Mouse (Mus musculus): ENCODE measurements around the gene Gm21762. TPM values are rescaled to one million over a fixed set of nuclear protein-coding genes. Genes with fewer than 3 reads are reported as not detected.
A peak's percentile ranks its signal among the peaks of the same experiment; 100 is the strongest.
"Not testable (repeated sequence)": the region's sequence is repeated elsewhere in the genome, so short reads cannot be mapped to it uniquely, and the experiment has no call there.

Gm21762 gene
- not detected in 2 replicates for polyA plus RNA-seq (2015; fragmentation: Nextera tagmentation; extraction: Ambion mirVana)

DNA sequence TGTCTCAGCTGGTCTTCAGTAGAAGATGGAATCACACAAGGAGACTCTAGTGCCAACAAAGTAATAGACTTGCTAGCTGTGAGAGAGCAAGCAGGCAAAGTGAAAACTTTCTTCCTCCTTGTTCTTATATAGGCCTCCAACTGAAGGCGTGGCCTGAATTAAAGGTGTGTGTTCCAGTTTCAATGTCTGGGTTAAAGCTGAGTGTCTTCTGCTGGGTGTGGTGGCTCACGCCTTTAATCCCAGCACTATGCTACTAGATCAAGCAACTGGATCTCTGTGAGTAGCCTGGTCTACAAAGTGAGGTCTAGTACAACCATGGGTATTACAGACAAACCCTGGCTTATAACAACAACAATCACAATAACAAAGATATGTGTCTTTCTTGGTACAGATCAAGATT is at the start of gene Gm21762:
Gm21762 (minus strand) TSS at position 101 of the 400 bp plus-strand sequence.
- H3K4me2 ChIP-seq (ENCODE audit: low read depth, low read length); H3K9ac ChIP-seq (ENCODE audit: low read depth, low read length); ATAC-seq; H3K4me1 ChIP-seq (ENCODE audit: control insufficient read depth, insufficient read depth, low read length); H3K4me3 ChIP-seq (ENCODE audit: low read length); H3K27me3 ChIP-seq (replicated peaks; ENCODE audit: control insufficient read depth, insufficient read depth, low read length); H3K9me3 ChIP-seq (ENCODE audit: control insufficient read depth, low read length); H3K36me3 ChIP-seq (ENCODE audit: control insufficient read depth, insufficient read depth, low read length); H3K27ac ChIP-seq (ENCODE audit: low read length): not testable (repeated sequence)
- no CpG with 5 or more reads among the region's 2 CpGs for WGBS

DNA sequence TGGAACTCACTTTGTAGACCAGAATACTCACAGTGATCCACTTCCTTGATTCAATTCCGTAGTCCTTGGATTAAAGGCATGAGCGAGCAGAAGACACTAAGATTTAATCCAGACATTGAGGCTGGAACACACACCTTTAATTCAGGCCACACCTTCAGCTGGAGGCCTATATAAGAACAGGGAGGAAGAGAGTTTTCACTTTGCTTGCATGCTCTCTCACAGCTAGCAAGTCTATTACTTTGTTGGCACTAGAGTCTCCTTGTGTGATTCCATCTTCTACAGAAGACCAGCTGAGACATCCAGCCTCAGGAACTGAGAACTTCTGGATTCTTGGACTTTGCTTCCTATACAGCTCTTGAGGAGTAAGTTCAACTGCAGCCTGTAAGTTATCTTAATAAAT is 47.1 kb upstream of the Gm21762 start, which contains the start of gene AF067061:
AF067061 (plus strand) TSS at position 245 of the 400 bp plus-strand sequence.
- not testable (repeated sequence) for H3K36me3 ChIP-seq (ENCODE audit: control insufficient read depth, insufficient read depth, low read length); H3K27ac ChIP-seq (ENCODE audit: low read length); H3K4me1 ChIP-seq (ENCODE audit: control insufficient read depth, insufficient read depth, low read length); H3K4me2 ChIP-seq (ENCODE audit: low read depth, low read length); H3K9me3 ChIP-seq (ENCODE audit: control insufficient read depth, low read length); H3K4me3 ChIP-seq (ENCODE audit: low read length); ATAC-seq; H3K9ac ChIP-seq (ENCODE audit: low read depth, low read length); H3K27me3 ChIP-seq (replicated peaks; ENCODE audit: control insufficient read depth, insufficient read depth, low read length)
- 79% methylated on average over 2 of the region's 2 CpGs for WGBS

DNA sequence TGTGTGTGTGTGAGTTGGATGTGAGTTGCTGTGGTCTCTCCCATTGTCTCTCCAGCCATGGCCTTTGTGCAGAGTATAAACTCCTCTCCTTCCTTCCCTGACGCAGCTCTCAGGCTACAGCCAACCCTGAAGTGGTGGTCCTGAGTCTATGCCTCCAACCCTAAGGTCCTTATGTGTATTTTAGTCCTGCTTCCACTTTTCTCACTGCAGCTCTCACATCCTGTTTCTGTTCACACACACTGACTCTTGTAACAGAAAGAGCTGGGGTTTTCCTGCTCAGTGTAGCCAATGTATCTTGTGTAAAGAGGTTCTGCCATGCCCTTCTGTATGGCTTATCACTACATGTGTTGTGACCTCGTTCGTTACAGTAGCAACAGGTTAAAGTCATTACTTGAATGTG is 44.0 kb upstream of the Gm21762 start:
- WGBS, result 67% methylated on average over 3 of the region's 3 CpGs
- H3K27me3 ChIP-seq (replicated peaks; ENCODE audit: control insufficient read depth, insufficient read depth, low read length); H3K36me3 ChIP-seq (ENCODE audit: control insufficient read depth, insufficient read depth, low read length); H3K9ac ChIP-seq (ENCODE audit: low read depth, low read length); H3K4me2 ChIP-seq (ENCODE audit: low read depth, low read length); H3K9me3 ChIP-seq (ENCODE audit: control insufficient read depth, low read length); H3K4me3 ChIP-seq (ENCODE audit: low read length); H3K27ac ChIP-seq (ENCODE audit: low read length); ATAC-seq; H3K4me1 ChIP-seq (ENCODE audit: control insufficient read depth, insufficient read depth, low read length): not testable (repeated sequence)

DNA sequence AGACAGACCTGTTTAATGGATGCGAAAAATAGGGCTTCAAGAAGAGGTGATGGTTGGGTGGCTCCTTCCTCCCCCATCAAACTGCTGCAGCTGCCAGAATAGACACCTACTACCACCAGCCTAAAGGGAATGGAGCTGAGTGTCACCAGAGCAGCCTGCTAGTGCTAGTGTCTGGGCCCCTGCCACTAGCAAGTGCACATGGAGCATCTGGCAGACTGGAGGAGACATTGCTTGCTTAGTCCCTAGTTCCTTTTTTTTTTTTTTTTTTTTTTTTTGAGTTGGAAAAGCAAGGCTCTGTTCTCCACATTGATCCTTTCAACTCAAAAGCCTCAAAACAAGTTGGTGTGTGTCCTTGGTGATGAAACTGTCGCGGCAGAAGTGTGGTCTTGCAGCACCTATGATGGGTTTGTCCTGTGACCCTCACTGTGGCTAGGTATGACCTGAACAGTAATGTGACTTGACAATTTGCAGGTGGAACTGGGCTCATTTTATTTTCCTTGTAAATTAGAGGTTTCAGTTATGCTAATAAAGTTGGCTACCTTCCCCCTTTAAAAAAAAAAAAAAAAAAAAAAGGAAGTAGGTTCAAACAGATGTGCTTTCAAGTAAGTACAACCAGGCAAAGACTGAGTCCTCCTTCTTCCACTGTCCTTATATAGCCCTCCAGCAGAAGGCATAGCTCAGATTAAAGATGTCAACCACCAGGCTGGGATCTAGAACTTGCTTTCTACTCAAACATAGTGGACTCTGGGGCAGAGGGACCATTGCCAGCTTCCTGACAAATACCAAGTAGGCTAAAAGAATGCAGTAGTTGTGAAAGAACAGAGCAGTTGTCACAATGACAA is 43.3 kb upstream of the Gm21762 start:
- H3K4me3 ChIP-seq (ENCODE audit: low read length); H3K27me3 ChIP-seq (replicated peaks; ENCODE audit: control insufficient read depth, insufficient read depth, low read length); H3K27ac ChIP-seq (ENCODE audit: low read length); H3K4me2 ChIP-seq (ENCODE audit: low read depth, low read length); H3K4me1 ChIP-seq (ENCODE audit: control insufficient read depth, insufficient read depth, low read length); H3K9me3 ChIP-seq (ENCODE audit: control insufficient read depth, low read length); ATAC-seq; H3K9ac ChIP-seq (ENCODE audit: low read depth, low read length); H3K36me3 ChIP-seq (ENCODE audit: control insufficient read depth, insufficient read depth, low read length): not testable (repeated sequence)
- WGBS, result 75% methylated on average over 3 of the region's 3 CpGs

DNA sequence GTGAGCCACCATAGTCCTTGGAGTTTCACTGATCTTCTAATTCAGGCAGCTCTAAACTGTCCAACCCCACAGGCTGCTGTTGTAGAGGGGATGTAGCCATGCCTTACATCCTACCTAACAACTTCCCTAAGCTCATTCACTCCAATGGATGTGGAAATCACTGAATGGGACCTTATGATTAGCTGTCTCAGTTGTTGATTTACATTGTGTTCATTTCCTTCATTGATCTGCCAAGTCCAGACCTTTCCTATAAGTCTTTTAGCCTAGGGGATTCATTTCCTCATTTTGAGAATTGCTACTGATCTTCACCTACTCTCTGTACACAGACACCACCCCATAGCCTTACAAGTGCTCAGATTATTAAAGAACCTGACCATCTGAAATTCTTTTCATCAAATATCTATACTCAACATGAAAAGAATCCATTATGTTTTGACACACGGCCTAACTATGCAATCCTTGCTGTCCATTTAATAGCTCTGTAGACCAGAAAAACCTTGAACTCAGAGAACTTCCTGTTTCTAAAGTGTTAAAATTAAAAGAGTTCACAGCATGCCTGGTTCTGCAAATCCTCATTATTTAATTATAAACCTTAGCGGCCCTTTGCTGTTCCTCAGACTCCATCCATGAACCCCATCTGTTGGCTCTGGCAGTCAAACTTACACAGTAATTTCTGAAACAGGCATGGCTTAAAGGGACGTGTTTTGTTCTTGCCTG is 35.6 kb upstream of the Gm21762 start:
- not testable (repeated sequence) for H3K36me3 ChIP-seq (ENCODE audit: control insufficient read depth, insufficient read depth, low read length); H3K27me3 ChIP-seq (replicated peaks; ENCODE audit: control insufficient read depth, insufficient read depth, low read length); H3K4me3 ChIP-seq (ENCODE audit: low read length); H3K9ac ChIP-seq (ENCODE audit: low read depth, low read length); H3K4me1 ChIP-seq (ENCODE audit: control insufficient read depth, insufficient read depth, low read length); H3K4me2 ChIP-seq (ENCODE audit: low read depth, low read length); ATAC-seq; H3K9me3 ChIP-seq (ENCODE audit: control insufficient read depth, low read length); H3K27ac ChIP-seq (ENCODE audit: low read length)
- WGBS, result 98% methylated on average over 2 of the region's 3 CpGs

DNA sequence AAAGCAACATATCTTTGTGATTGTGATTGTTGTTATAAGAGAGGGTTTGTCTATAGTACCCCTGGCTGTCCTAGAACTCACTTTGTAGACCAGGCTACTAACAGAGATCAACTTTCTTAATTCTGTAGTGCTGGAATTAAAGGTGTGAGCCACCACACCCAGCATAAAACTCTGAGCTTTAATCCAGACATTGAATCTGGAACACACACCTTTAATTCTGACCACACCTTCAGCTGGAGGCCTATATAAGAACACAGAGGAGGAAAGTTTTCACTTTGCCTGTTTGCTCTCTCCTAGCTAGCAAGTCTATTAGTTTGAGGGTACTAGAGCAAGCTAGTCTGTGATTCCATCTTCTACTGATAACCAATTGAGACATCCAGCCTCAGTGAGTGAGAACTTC is 23.1 kb upstream of the Gm21762 start, which contains the start of gene Gm21731:
Gm21731 (plus strand) TSS at position 301 of the 400 bp plus-strand sequence.
- H3K36me3 ChIP-seq (ENCODE audit: control insufficient read depth, insufficient read depth, low read length); H3K4me1 ChIP-seq (ENCODE audit: control insufficient read depth, insufficient read depth, low read length); H3K27ac ChIP-seq (ENCODE audit: low read length); ATAC-seq; H3K4me3 ChIP-seq (ENCODE audit: low read length); H3K9me3 ChIP-seq (ENCODE audit: control insufficient read depth, low read length); H3K4me2 ChIP-seq (ENCODE audit: low read depth, low read length); H3K9ac ChIP-seq (ENCODE audit: low read depth, low read length); H3K27me3 ChIP-seq (replicated peaks; ENCODE audit: control insufficient read depth, insufficient read depth, low read length): not testable (repeated sequence)

DNA sequence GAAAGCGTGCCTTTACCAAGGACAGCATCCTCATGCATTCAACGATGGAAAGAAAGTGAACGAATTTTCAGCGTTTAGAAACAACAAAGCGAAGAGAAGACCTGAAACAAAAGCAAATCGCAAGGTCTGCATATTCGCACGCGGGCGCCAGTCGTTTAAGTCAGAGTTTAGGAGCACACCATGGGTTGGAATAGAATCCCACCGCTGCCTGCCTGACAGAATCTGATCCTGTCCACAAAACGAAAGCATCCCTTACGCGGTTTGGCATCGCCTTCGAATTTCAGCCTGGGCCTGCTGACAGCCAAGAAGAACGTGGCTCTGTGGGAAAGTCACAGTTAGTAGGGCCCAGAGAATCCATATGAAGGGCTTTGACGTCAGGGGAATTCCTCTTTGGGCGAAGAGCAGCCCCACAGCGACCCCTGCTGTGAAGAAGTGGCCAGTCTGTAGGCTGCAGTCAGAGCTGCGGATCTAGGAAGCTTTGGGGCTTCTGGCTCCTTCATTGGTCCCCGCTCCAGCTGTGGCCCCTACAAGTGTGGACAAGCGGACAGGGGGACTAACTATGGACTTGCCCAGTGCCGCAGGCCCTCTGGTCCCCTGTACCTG is 16.8 kb upstream of the Gm21762 start:
- H3K9me3 ChIP-seq (ENCODE audit: control insufficient read depth, low read length); H3K4me2 ChIP-seq (ENCODE audit: low read depth, low read length); H3K9ac ChIP-seq (ENCODE audit: low read depth, low read length); H3K4me1 ChIP-seq (ENCODE audit: control insufficient read depth, insufficient read depth, low read length); H3K4me3 ChIP-seq (ENCODE audit: low read length); ATAC-seq; H3K27me3 ChIP-seq (replicated peaks; ENCODE audit: control insufficient read depth, insufficient read depth, low read length); H3K36me3 ChIP-seq (ENCODE audit: control insufficient read depth, insufficient read depth, low read length); H3K27ac ChIP-seq (ENCODE audit: low read length): not testable (repeated sequence)
- WGBS, result 74% methylated on average over 13 of the region's 25 CpGs

DNA sequence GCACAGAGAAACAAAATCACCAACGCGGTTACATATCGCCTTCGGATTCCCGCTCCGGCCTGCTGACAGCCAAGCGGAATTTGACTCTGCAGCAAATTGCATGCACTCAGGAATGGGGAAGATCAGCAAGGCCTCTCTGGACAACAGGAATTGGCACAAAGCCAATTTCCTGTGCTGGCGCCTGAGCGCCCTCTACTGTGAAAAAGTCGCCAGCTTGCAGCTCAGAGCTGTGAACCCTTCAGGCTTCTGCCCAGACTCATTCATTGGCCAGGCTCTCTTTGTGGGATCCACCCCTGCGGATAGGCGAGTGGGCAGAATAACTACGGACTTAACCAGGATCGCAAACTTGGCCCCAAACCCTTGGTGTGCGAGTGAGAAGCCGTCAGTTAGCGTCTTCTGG is 16.1 kb upstream of the Gm21762 start:
- not testable (repeated sequence) for H3K4me1 ChIP-seq (ENCODE audit: control insufficient read depth, insufficient read depth, low read length); H3K36me3 ChIP-seq (ENCODE audit: control insufficient read depth, insufficient read depth, low read length); H3K9ac ChIP-seq (ENCODE audit: low read depth, low read length); H3K9me3 ChIP-seq (ENCODE audit: control insufficient read depth, low read length); H3K27me3 ChIP-seq (replicated peaks; ENCODE audit: control insufficient read depth, insufficient read depth, low read length); H3K27ac ChIP-seq (ENCODE audit: low read length); H3K4me2 ChIP-seq (ENCODE audit: low read depth, low read length); H3K4me3 ChIP-seq (ENCODE audit: low read length)
- 96% methylated on average over 16 of the region's 17 CpGs for WGBS
- peak; percentile 71 for ATAC-seq

DNA sequence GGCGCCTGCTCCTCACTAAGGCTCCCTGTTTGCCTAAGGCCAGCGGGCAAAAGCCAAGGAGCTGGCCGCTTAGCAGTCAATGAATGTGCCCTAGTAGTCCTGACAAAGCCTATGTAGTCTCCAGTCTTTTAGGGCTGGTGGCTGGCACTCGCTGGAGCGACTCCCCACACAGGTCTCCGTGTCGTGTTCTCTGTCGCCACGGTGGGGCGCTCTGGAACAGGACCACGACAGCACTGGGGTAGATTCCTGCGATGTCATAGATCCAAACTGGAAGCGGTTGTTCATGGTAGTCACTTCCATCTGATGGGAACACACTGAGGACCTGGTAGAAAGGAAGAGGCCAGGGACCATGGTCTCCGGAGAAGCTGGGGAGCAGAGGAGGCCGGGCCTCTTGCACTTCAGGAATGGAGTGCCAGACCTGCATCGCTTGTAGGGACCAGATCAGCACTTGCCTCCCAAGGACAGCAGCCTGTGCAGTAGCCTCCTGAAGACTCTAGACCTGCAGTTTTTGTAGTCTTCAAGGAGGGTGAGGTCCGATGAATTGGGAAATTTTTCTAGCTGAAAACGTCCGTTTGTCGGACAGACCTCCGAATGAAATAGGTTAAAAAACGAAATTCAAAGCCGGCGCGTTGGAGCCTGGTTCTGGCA is 7.4 kb upstream of the Gm21762 start:
- not testable (repeated sequence) for H3K27me3 ChIP-seq (replicated peaks; ENCODE audit: control insufficient read depth, insufficient read depth, low read length); H3K9ac ChIP-seq (ENCODE audit: low read depth, low read length); H3K4me3 ChIP-seq (ENCODE audit: low read length); H3K9me3 ChIP-seq (ENCODE audit: control insufficient read depth, low read length); H3K36me3 ChIP-seq (ENCODE audit: control insufficient read depth, insufficient read depth, low read length); H3K27ac ChIP-seq (ENCODE audit: low read length); ATAC-seq; H3K4me1 ChIP-seq (ENCODE audit: control insufficient read depth, insufficient read depth, low read length); H3K4me2 ChIP-seq (ENCODE audit: low read depth, low read length)
- 92% methylated on average over 16 of the region's 25 CpGs for WGBS
